Mouse (Mus musculus) bone marrow macrophage, adult 2 months (primary cell): ENCODE results near the gene Vgll4.

ENCODE experiments used
- CTCF ChIP-seq: IDR thresholded peaks from 2 replicates; pipeline ENCODE4 v1.5.1; 2012; ENCODE audit warnings: low read depth, mild to moderate bottlenecking, low read length, moderate library complexity
- POLR2A ChIP-seq: IDR thresholded peaks from 2 replicates; pipeline ENCODE4 v1.6.1; 2012; ENCODE audit warnings: mild to moderate bottlenecking, low read depth, low read length, borderline replicate concordance

GRCm38 (mm10) chr6:114818471-114818870, 151.3 kb downstream of the Vgll4 start:
- TF ChIP-seq CTCF (no peak), POLR2A (no peak)
